11 mouse cellular contexts compared by ENCODE assay signal in genomic region chr19:29596985-29597384, GRCm38 (mm10). TPM values are rescaled to one million over a fixed set of nuclear protein-coding genes. Genes with fewer than 3 reads are reported as not detected.
DNase-seq lines count a peak whose midpoint lies in the region; ATAC-seq and TF ChIP-seq lines count a peak whose summit lies in the region.
"Had no signal": no experiment of that assay in that cellular context is flagged by ENCODE, and none has a peak within 500 bp of the region (broad histone marks: within the 10 kb centered on the region; RNA-seq: fewer than 3 reads in every experiment).

No protein-coding gene starts in this region.

- H3K4me2 ChIP-seq in intestine, postnatal 0 days (replicated peaks; ENCODE audit: low read depth): no peak overlapping the region
- H3K4me2 ChIP-seq in intestine, embryonic 15.5 days (replicated peaks): no peak overlapping the region

- peaks cover 53% of the 10 kb centered on the region for H3K36me3 ChIP-seq in intestine, postnatal 0 days (ENCODE audit: control insufficient read depth, insufficient read depth)
- H3K36me3 ChIP-seq in intestine, embryonic 15.5 days: peaks cover 17% of the 10 kb centered on the region
- peaks cover 86% of the 10 kb centered on the region for H3K36me3 ChIP-seq in limb, embryonic 10.5 days

- ATAC-seq in intestine, postnatal 0 days: no peak
- no peak for ATAC-seq in intestine, embryonic 15.5 days
- ATAC-seq in CD4-positive, CD25-positive, alpha-beta regulatory T cell, adult 4 months: peak; percentile 45

- no peak overlapping the region for H3K4me3 ChIP-seq in intestine, postnatal 0 days (ENCODE audit: low read depth, low read length)
- H3K4me3 ChIP-seq in intestine, embryonic 15.5 days (replicated peaks): no peak overlapping the region
- H3K4me3 ChIP-seq in limb, embryonic 10.5 days: no peak overlapping the region
- H3K4me3 ChIP-seq: midbrain, embryonic 10.5 days had no signal

- no peaks in the 10 kb centered on the region for H3K4me1 ChIP-seq in intestine, postnatal 0 days (replicated peaks; ENCODE audit: control insufficient read depth, insufficient read depth, low read length)
- H3K4me1 ChIP-seq in intestine, embryonic 15.5 days (replicated peaks): no peaks in the 10 kb centered on the region
- H3K4me1 ChIP-seq in limb, embryonic 10.5 days: no peaks in the 10 kb centered on the region
- H3K4me1 ChIP-seq: midbrain, embryonic 10.5 days had no signal

- H3K27me3 ChIP-seq in intestine, postnatal 0 days (replicated peaks; ENCODE audit: control insufficient read depth, insufficient read depth, low read length): no peaks in the 10 kb centered on the region
- no peaks in the 10 kb centered on the region for H3K27me3 ChIP-seq in intestine, embryonic 15.5 days (replicated peaks)
- no peaks in the 10 kb centered on the region for H3K27me3 ChIP-seq in limb, embryonic 10.5 days (ENCODE audit: low read depth, poor library complexity, severe bottlenecking)

- DNase-seq in c-Kit-positive CD71-negative TER-119-negative erythroid progenitor cells, embryonic 14.5 days (ENCODE audit: low read depth): peak; percentile 5
- peak; percentile 51 for DNase-seq in naive thymus-derived CD4-positive, alpha-beta T cell, adult 2 months (ENCODE audit: low read depth)
- DNase-seq in neural tube, embryonic 10.5 days (ENCODE audit: extremely low spot score, low spot score): no peak
- no peak for DNase-seq in cerebellum, postnatal 10 days
- DNase-seq in limb, embryonic 10.5 days (ENCODE audit: low spot score): no peak
- DNase-seq: heart, postnatal 10 days; layer of hippocampus, adult 9-11 months had no signal

- WGBS in intestine, postnatal 0 days: 94% methylated on average over 2 of the region's 2 CpGs
- WGBS in intestine, embryonic 15.5 days: 96% methylated on average over 2 of the region's 2 CpGs
- WGBS in limb, embryonic 10.5 days: 92% methylated on average over 2 of the region's 2 CpGs

- H3K9ac ChIP-seq in intestine, postnatal 0 days (ENCODE audit: low read depth, low read length): no peak overlapping the region
- no peak overlapping the region for H3K9ac ChIP-seq in intestine, embryonic 15.5 days

- H3K9me3 ChIP-seq in intestine, postnatal 0 days (ENCODE audit: control insufficient read depth): no peaks in the 10 kb centered on the region
- no peaks in the 10 kb centered on the region for H3K9me3 ChIP-seq in intestine, embryonic 15.5 days
- H3K9me3 ChIP-seq in limb, embryonic 10.5 days (replicated peaks): no peaks in the 10 kb centered on the region
- H3K9me3 ChIP-seq: midbrain, embryonic 10.5 days had no signal

- TF ChIP-seq CTCF in intestine, postnatal 0 days (IDR thresholded peaks at IDR 0.05; ENCODE audit: low read depth): peak; percentile 63

- H3K27ac ChIP-seq in intestine, postnatal 0 days (ENCODE audit: low read depth, low read length): no peak overlapping the region
- no peak overlapping the region for H3K27ac ChIP-seq in intestine, embryonic 15.5 days
- no peak overlapping the region for H3K27ac ChIP-seq in limb, embryonic 10.5 days
- H3K27ac ChIP-seq: midbrain, embryonic 10.5 days had no signal

RNA-seq across cellular contexts. Expression of gene Ermp1, which starts 51.2 kb away (rescaled TPM):
- polyA plus RNA-seq in intestine, postnatal 0 days (2015; fragmentation: Nextera tagmentation; extraction: Ambion mirVana): 7.8 and 8.3 TPM in 2 replicates
- polyA plus RNA-seq in intestine, embryonic 15.5 days (2015; fragmentation: Nextera tagmentation; extraction: Ambion mirVana): 9.6 and 10.8 TPM in 2 replicates
- 10 to 100 TPM; 11.8 to 15.7 TPM for polyA plus RNA-seq in CD4-positive, CD25-positive, alpha-beta regulatory T cell, adult 4 months (2017; shearing (Covaris generic))
- polyA plus RNA-seq in limb, embryonic 10.5 days (2016; fragmentation: Nextera tagmentation; extraction: Ambion mirVana): 18.1 and 18.2 TPM in 2 replicates

Comparison
In these comparisons a context has a peak if more than half of its experiments do, and no peak if none do; other contexts are left out.
1. DNase-seq: peak in c-Kit-positive CD71-negative TER-119-negative erythroid progenitor cells, embryonic 14.5 days (single experiment) and naive thymus-derived CD4-positive, alpha-beta T cell, adult 2 months (single experiment); none in neural tube, embryonic 10.5 days (single experiment), cerebellum, postnatal 10 days (0 of 2) and limb, embryonic 10.5 days (single experiment).